Mouse (Mus musculus) adrenal gland, postnatal 36 days (tissue): Measurements from ENCODE around the gene Ifitm1. TPM values are rescaled to one million over a fixed set of nuclear protein-coding genes. Genes with fewer than 3 reads are reported as not detected.
"Not testable (repeated sequence)": the region's sequence is repeated elsewhere in the genome, so short reads cannot be mapped to it uniquely, and the experiment has no call there.

Experiments used
- DNase-seq, 2 experiments: peaks; one replicate each; pipeline ENCODE4 v3.0.0; 2021; ENCODE audit warnings: mixed read lengths in 1 of 2
- total RNA-seq, 2 experiments: library from RNA; stranded (reverse); gene quantifications; 2 replicates each; pipeline ENCODE4 v1.2.3; 2021

The Ifitm1 gene
- total RNA-seq, 2 experiments from 2014 or later, result 5.5 to 7.3 TPM

- no peak for DNase-seq
Observed at GRCm38 (mm10) chr7:140974940-140975339, 7.9 kb downstream of the Ifitm1 start.

GRCm38 (mm10) chr7:140975465-140975864 is 8.4 kb downstream of the Ifitm1 start:
- no peak for DNase-seq

GRCm38 (mm10) chr7:140976720-140977119 is 9.7 kb downstream of the Ifitm1 start:
- not testable (repeated sequence) for DNase-seq

GRCm38 (mm10) chr7:140981704-140982103 is 14.7 kb downstream of the Ifitm1 start:
- DNase-seq, result no peak

GRCm38 (mm10) chr7:140982971-140983370 is 15.9 kb downstream of the Ifitm1 start:
- DNase-seq, result no peak

- no peak for DNase-seq
Observed at GRCm38 (mm10) chr7:140987182-140988138, 20.4 kb downstream of the Ifitm1 start.

GRCm38 (mm10) chr7:140989022-140989421 is 22.0 kb downstream of the Ifitm1 start:
- DNase-seq, result no peak

GRCm38 (mm10) chr7:140990185-140990584 is 23.2 kb downstream of the Ifitm1 start:
- DNase-seq, result no peak

GRCm38 (mm10) chr7:140990622-140991021 is 23.6 kb downstream of the Ifitm1 start:
- no peak for DNase-seq

- no peak for DNase-seq
Observed at GRCm38 (mm10) chr7:140991117-140991689, 24.2 kb downstream of the Ifitm1 start.

GRCm38 (mm10) chr7:140997817-140998216 is 30.8 kb downstream of the Ifitm1 start:
- DNase-seq, result no peak

- no peak for DNase-seq
Observed at GRCm38 (mm10) chr7:140998853-140999700, 32.1 kb downstream of the Ifitm1 start.

- no peak for DNase-seq
Observed at GRCm38 (mm10) chr7:141000881-141001708, 34.1 kb downstream of the Ifitm1 start.

- DNase-seq, result no peak
Observed at GRCm38 (mm10) chr7:141003248-141004010, 36.4 kb downstream of the Ifitm1 start.

GRCm38 (mm10) chr7:141006446-141006845 is 39.4 kb downstream of the Ifitm1 start:
- DNase-seq, result no peak

- peak in 1 of 2 experiments; percentile 37 for DNase-seq
Observed at GRCm38 (mm10) chr7:141006914-141007313, 39.9 kb downstream of the Ifitm1 start.

- DNase-seq, result peak; percentile 8 to 43
Observed at GRCm38 (mm10) chr7:141008312-141008761, 41.3 kb downstream of the Ifitm1 start.

GRCm38 (mm10) chr7:141008938-141009660 is 42.1 kb downstream of the Ifitm1 start:
- peak; percentile 82 to 91 for DNase-seq

- no peak for DNase-seq
Observed at GRCm38 (mm10) chr7:141009665-141010064, 42.6 kb downstream of the Ifitm1 start.

GRCm38 (mm10) chr7:141010593-141010992 is 43.6 kb downstream of the Ifitm1 start, which contains the start of gene Ifitm3:
Gene Ifitm3 (minus strand): TSS chr7:141010770.
- DNase-seq, result peak; percentile 69 to 80
